In the genomic region with DNA sequence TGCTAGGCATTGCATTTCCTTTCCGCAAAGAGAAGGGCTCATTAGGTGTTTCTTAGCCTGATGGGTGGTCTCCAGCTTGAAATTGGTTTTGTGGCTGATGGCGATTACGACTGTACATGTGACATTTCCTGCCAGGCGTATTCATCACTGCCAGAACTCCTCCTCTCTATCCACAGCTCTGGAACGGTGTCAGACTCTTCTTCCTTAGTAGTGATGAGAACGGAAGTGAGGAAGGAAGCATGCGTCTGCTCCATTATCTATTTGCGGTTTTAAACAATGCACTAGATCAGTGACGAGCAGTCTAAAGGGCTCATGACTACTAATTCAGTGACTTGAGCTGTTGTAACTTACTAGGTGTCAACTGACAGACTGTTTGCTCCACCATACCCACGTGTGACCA, we compare ENCODE assay signal across 16 mouse cellular contexts.
A peak's percentile ranks its signal among the peaks of the same experiment; 100 is the strongest.
DNase-seq lines count a peak whose midpoint lies in the region; ATAC-seq and TF ChIP-seq lines count a peak whose summit lies in the region.
"Had no signal": no experiment of that assay in that cellular context is flagged by ENCODE, and none has a peak within 500 bp of the region (broad histone marks: within the 10 kb centered on the region; RNA-seq: fewer than 3 reads in every experiment).

No protein-coding gene starts in this region.

- H3K4me3 ChIP-seq in heart, embryonic 12.5 days: no peak overlapping the region
- H3K4me3 ChIP-seq in heart, embryonic 11.5 days (ENCODE audit: low read depth, low read length): no peak overlapping the region
- H3K4me3 ChIP-seq: midbrain, embryonic 10.5 days; myocyte had no signal

- no peaks in the 10 kb centered on the region for H3K9me3 ChIP-seq in heart, embryonic 12.5 days (replicated peaks)
- no peaks in the 10 kb centered on the region for H3K9me3 ChIP-seq in heart, embryonic 11.5 days (replicated peaks; ENCODE audit: control insufficient read depth, low read length)
- H3K9me3 ChIP-seq: midbrain, embryonic 10.5 days had no signal

- no peak for TF ChIP-seq CTCF in brain, embryonic 14.5 days (IDR thresholded peaks at IDR 0.05; ENCODE audit: borderline replicate concordance, extremely low read depth, insufficient read depth, insufficient read length)

- no peaks in the 10 kb centered on the region for H3K36me3 ChIP-seq in heart, embryonic 12.5 days
- no peaks in the 10 kb centered on the region for H3K36me3 ChIP-seq in heart, embryonic 11.5 days (ENCODE audit: control insufficient read depth, insufficient read depth, low read length)
- H3K36me3 ChIP-seq: midbrain, embryonic 10.5 days had no signal

- WGBS in heart, embryonic 12.5 days: 46% methylated on average over 10 of the region's 10 CpGs
- WGBS in heart, embryonic 11.5 days (ENCODE audit: insufficient replicate concordance): 54% methylated on average over 10 of the region's 10 CpGs

- H3K4me1 ChIP-seq in heart, embryonic 12.5 days (replicated peaks): 0 out of 2 replicates have a peak, but pooled peaks cover 4% of the 10 kb centered on the region
- 0 out of 2 replicates have a peak, but pooled peaks cover 7% of the 10 kb centered on the region for H3K4me1 ChIP-seq in heart, embryonic 11.5 days (ENCODE audit: control insufficient read depth, insufficient read depth, low read length)
- H3K4me1 ChIP-seq: midbrain, embryonic 10.5 days had no signal

- peak; percentile 18; the same call in 1 of the 2 replicates for ATAC-seq in heart, embryonic 12.5 days (ENCODE audit: insufficient number of reproducible peaks, low FRiP score)
- ATAC-seq in heart, embryonic 11.5 days (replicated peaks; ENCODE audit: insufficient number of reproducible peaks, low FRiP score, low TSS enrichment): no peak
- ATAC-seq: hindbrain, embryonic 16.5 days had no signal

- H3K27me3 ChIP-seq in heart, embryonic 12.5 days (replicated peaks): no peaks in the 10 kb centered on the region
- no peaks in the 10 kb centered on the region for H3K27me3 ChIP-seq in heart, embryonic 11.5 days (ENCODE audit: control insufficient read depth, insufficient read depth, low read length)

- H3K4me2 ChIP-seq in heart, embryonic 12.5 days: no peak overlapping the region
- no peak overlapping the region for H3K4me2 ChIP-seq in heart, embryonic 11.5 days

- no peak overlapping the region for H3K9ac ChIP-seq in heart, embryonic 12.5 days
- H3K9ac ChIP-seq in heart, embryonic 11.5 days (ENCODE audit: low read depth, low read length): no peak overlapping the region
- H3K9ac ChIP-seq: liver, embryonic 14.5 days had no signal

- no peak for TF ChIP-seq POLR2A in brain, embryonic 14.5 days (IDR thresholded peaks at IDR 0.05; ENCODE audit: borderline replicate concordance, extremely low read depth, insufficient read depth, insufficient read length, poor library complexity, severe bottlenecking)

- no peak overlapping the region for H3K27ac ChIP-seq in heart, embryonic 12.5 days (ENCODE audit: poor library complexity, severe bottlenecking)
- no peak overlapping the region for H3K27ac ChIP-seq in heart, embryonic 11.5 days (ENCODE audit: low read depth, low read length)
- H3K27ac ChIP-seq: liver, embryonic 14.5 days; midbrain, embryonic 10.5 days had no signal

- DNase-seq in kidney, postnatal 14 days: peak; percentile 23
- DNase-seq in kidney, adult 11 months: no peak
- DNase-seq in brain, embryonic 14.5 days (ENCODE audit: low read depth): peak; percentile 21
- peak; percentile 10 for DNase-seq in heart, postnatal 4 days
- no peak for DNase-seq in frontal cortex, postnatal 25 days (ENCODE audit: low spot score in 2 of 2)
- no peak for DNase-seq in frontal cortex, postnatal 10 days (ENCODE audit: low spot score in 2 of 2)
- DNase-seq: adrenal gland, adult 8-10 months; B cell, adult 2 months; cerebellum, postnatal 10 days; right cerebral cortex, postnatal 14 days had no signal

Comparison
In these comparisons a context has a peak if more than half of its experiments do, and no peak if none do; other contexts are left out.
1. DNase-seq: peak in kidney, postnatal 14 days (single experiment), brain, embryonic 14.5 days (single experiment) and heart, postnatal 4 days (single experiment); none in kidney, adult 11 months (single experiment), frontal cortex, postnatal 25 days (0 of 2) and frontal cortex, postnatal 10 days (0 of 2).